Mouse (Mus musculus): ENCODE measurements around the gene Ramac.

Ramac gene

DNA sequence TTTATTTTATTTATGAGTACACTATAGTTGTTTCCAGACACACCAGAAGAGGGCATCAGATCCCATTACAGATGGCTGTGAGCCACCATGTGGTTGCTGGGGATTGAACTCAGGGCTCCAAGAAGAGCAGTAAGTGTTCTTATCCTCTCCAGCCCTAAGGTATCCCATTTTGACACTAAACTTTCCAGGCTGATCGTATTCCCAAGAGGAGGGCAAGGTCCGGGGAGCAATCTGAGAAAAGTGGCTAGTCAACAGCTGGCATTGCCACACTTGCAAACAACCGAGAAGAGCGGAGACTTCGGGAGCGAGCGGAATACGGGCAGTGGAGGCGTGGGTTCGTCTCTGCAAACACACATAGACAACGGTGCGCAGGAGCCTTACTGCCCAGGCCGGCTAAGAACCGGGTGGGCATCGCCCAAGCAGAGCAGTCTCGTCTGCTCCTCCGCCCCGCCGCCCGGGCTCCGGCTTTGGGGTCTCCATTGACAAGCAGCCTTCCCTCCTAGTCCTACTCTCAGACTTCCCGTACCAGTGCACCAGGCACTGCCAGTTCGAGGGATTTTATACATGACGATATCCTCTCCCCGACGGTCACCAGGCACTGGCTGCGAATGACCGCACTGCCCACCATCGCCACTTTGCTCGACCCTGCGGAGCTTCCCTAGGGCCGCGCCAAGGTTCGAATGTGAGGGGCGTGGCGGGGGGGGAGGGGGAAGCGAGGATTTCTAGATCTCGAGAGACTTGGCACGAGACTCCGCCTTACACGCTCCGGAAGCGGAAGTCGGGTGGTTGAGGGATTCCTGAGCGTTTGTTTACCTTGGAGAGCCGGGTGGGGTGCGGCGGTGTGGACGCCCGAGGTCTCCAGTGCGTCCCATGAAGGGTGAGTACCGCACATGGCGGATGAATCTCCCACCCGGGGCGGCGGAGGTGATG, at the start of gene Ramac:
Gene Ramac (plus strand): TSS at position 746 of the 930 bp plus-strand sequence.
- peak; percentile 96 for DNase-seq (ENCODE audit: low read depth, low spot score)

DNA sequence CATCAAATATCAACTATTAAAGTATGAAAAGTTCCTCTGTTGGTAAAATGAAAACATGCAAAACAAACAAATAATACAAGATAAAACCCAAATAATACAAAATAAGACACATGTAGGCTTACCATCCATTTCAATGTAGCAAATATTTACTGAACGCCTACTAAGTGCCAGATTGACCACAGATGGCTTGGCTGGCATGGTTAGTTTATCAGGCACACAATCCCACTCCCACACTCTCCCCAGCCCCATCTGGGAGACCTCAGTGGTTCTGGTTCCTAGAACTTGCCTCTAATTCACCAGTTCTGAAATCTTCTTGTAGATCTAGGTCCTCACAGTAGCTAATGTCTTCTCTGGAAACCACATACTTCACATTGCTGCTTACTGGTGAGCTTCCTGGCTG, 44.1 kb upstream of the Ramac start:
- DNase-seq (ENCODE audit: low read depth, low spot score), result no peak

DNA sequence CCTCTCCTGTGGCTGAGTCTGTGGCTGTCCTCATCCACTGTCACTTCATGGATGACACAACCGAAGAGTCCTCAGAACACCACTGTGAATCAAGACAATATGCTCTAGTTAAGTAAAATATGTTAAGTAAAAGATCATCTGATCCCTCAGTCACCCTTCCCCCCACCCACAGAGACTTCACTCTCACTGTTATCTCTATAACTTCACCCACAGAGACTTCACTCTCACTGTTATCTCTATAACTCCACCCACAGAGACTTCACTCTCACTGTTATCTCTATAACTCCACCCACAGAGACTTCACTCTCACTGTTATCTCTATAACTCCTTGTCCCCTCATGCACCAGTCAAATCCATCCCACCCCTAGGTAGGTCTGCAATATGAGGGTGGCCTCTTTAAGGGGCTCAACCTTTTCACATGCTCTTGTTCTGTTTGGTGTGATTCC, 43.5 kb upstream of the Ramac start:
- no peak for DNase-seq (ENCODE audit: low read depth, low spot score)

DNA sequence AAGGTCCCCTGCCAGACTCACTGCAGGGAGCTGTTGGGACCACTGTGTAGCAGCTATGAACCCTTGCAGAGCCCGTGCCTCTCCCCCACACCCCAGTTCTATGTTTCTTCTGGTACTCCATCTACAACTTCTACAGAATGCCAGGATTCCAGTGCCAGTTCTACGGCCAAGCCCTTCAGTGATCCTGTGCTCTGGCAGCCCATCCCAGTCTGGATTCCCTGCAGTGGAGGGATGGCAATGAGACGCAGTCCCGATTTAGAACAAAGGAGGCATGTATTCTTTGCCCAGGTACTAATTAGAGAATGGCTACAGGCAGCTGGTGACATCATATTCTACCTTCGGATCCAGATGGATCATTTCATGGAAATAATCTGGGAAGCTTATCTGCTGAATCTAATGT, 41.5 kb upstream of the Ramac start:
- peak; percentile 46 for DNase-seq (ENCODE audit: low read depth, low spot score)

DNA sequence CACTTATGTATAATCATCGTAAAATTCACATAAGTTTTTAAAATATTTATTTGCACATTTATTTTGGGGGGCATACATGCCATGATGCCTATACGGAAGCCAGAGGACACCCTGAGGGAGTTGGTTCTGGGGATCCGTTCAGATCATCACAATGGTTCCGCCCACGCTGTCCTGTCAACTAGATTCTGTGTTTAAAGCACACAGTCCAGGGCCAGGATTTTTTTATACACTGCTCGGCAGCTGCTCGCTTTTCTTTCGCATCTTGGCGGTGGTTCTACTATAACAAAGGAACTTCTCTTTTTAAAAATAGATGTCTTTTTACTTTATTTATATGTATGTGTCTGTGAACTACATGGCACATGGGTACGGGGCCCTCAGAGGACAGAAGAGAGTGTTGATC, 38.9 kb upstream of the Ramac start:
- DNase-seq (ENCODE audit: low read depth, low spot score), result peak; percentile 40

DNA sequence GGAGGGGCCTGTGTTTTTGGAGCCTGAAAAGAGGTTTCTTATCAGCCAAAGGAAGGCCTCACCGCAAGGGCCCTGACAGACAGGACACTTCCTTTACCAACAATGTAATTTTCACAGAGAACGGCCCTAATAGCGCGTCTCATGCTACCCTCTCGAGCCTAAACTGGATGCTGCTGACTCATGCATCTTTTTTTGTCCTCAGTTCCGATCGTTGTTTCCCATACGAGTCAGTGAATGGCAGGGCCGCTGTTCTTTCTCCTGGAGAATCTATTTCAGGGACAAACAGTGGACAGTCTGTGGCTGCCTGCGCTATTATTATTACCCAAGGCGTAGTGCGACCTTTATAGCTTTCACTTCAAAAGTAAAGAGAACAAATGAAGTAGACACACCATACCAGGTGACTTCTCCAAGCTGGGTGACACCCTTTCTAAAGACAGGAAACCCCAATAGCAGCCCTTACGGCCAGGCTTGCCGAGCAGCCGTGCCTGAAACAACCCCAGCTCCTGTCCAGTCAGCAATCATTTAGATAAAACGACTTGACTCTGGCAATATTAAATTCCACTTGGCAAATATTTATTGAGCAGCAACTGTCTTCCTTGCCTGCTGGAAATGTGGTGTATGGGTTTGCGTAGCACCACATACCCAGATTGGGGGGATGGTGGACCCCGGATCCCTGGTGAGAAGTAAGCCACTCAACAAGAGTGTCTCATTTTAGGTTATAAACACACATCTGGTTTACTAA, 36.6 kb upstream of the Ramac start:
- DNase-seq (ENCODE audit: low read depth, low spot score), result peak; percentile 78

DNA sequence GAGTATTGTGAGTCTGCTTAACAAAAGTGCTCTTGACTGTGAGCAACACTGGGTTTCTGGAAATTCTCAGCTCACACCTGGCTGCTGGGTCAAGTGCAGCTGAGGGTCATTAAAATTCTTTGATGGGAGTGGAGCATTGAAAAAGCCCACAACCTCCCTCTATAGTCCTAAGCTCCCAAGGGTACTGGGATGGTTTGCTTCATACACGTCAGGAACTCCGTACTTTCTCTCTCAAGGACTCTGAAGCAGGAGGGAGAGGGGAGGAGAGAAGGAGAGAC, 36.1 kb upstream of the Ramac start:
- DNase-seq (ENCODE audit: low read depth, low spot score), result no peak

DNA sequence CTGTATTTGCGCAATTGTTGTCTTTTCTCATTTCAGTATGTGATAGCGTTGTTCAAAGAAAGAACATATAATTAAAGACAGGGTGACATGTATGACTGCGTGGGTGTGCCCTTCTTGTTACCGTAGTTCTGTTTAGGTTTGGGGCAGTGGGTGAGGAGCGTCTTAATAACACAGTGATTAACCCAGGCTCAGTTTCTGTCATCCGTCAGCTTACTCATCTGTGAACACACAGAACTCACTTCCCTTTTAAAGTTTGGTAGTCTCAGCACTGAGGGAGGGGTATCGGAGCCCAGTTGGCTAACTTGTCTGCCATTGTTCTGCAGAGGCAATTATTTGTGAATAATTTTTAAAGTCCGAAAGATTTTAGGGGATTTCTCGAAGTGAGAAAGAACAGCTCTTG, 35.0 kb upstream of the Ramac start:
- no peak for DNase-seq (ENCODE audit: low read depth, low spot score)

DNA sequence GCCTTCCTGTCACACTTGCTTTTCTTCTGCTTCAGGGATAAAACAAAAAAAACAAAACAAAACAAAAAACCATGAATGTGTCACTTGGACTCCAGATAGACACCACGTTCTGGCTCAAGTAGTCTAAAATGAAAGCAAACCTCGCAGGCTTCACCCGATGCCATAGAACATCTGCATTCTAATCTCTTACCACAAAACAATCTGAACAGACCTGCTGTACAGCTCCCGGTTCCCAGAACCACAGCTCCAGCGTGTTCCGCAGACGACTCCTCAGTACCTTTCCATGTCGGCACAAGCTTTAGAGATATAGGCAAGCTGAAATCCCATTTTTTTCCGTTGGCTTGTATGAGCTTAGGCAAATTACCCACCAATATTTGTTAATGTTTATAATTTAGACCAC, 32.9 kb upstream of the Ramac start:
- no peak for DNase-seq (ENCODE audit: low read depth, low spot score)

DNA sequence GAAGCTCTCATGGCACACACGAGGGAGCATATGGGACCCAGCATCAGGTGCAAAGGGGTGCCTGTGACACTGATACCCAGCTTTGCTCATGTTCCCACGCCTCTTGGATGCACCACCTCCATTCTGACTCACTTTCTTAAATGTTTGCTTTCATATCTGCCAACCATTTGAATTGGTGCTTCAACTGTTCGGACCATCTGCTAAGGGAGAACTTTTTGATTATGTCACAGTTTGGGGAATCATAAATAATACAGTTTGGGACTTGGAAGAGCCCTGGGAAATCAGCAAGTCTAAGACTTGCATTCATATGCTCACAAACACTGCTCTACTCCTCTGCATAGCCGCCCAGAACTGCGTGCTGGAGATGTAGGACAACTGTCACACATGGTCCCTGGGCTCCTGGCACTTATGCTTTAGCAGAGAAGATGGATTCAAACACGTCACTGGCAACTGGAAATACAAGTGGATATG, 31.5 kb upstream of the Ramac start:
- peak; percentile 90 for DNase-seq (ENCODE audit: low read depth, low spot score)

DNA sequence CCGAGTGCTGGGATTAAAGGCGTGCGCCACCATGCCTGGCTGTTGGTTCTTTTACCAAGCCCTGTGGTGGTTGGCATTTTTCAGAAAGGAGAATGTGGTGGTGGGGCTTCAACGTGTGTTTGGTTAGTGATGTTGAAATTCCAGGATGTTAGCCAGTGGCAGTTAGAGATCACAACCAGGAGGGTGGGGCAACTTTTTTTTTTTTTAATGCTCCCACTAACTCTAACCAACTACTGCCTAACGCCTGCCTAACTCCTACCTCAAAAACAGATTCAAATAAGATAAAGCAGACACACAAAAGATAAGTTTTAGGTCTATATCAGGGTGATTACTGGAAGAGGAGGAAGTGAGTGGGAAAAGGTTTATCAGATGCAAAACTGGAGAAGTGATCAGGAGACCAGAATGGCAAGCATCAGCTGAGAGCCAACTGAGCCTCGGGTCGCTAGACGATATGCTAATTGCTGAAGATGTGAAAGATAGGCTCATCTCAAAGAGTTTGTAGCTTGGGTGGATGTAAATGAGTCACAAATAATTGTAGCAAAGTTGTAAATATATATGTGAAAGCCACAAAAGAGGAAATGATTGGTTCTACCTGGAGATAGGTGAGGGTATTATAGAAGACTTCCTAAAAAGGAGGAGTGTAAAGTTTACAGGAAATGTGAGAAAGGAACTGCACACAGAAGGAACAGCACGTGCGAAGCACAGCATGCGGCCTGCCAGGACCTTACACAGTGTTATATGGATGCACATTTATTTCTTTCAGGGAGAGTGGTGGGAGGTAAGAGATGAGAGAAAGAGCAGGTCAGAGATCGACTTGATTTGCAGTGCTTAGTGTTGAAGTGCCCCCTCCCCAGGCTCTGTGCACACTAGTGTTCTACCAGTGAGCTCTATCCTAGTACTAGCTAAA, 30.3 kb upstream of the Ramac start:
- no peak for DNase-seq (ENCODE audit: low read depth, low spot score)

DNA sequence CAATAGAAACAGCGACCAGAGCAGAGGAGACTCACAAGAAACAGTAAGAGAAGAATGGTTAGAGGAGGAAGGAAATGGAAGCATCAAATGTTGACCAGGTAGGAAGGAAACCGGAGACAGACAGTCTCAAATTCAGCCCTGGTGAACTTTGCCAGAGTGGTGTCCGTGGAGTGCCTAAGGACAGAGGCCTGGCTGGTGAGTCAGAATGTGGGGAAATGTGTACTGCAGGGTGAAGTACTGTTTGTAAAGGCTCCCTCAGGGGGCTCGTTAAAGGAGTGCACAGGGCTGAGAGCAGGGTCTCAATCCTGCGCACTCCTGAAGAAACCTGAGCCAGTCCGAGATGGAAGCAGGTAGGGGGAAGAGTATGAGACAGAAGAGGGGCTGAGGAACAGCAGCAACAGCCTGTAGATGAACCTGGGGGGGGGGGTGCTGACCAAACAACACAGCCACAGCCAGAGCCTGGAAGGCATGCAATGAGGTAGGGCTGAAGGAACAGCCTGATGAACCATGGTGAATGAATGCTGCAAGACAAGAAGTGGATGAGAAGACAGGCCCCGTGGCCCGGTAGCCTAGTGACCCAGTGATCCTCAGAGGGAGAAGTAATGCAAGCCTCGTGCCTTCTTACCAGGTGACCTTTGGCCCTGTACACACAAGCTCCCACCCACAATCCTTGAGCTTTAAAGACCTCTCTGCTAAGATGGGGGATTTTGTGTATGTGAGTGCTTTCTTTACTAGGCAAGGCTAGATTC, 27.3 kb upstream of the Ramac start:
- DNase-seq (ENCODE audit: low read depth, low spot score), result no peak

DNA sequence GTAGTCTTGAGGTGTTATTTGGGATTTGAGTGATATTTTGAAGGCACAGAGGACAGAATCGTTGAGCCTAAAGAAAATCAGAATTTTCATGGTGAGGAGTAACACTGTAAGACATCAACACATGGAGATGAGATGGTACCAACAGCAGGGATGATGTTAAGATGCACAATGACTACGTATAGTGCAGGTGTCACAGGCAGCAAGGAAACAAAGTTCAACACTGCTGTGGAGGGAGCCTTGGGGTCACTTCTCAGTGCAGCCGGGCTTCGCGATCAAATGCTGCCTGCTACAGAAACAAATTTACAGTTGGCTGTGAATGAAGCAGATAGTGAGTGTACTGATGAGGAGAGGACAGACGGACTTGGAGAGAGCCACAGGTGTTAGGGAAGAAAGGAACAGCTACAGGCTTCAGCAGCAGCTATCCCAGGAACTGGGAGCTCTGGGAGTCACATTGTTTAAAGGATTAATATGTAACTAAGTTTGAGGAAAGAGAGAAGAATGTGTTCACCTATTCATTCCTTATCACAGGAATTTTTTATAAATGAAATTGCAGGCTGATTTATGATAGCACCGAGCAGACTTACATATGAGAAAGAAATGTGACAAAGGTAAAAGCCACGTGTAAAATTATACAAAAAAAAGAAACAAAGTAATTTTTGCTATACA, 23.9 kb upstream of the Ramac start:
- no peak for DNase-seq (ENCODE audit: low read depth, low spot score)

DNA sequence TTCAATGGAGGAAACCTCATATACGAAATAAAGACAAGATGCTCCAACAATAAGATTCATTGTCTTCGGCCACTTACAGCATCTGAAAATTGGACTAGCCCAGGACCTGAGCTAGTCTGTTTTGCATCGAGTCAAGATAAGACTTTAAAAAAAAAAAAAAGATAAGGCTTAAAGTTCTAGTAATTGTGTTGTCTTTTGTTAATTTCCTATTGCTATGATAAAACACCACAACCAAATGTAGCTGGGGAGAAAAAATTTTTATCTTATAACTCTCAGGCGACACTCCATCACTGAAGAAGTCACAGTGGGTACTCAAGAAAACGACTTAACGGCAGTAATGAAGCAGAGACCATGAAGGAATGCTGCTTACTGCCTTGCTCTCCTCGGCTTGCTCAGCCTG, 22.7 kb upstream of the Ramac start:
- no peak for DNase-seq (ENCODE audit: low read depth, low spot score)

DNA sequence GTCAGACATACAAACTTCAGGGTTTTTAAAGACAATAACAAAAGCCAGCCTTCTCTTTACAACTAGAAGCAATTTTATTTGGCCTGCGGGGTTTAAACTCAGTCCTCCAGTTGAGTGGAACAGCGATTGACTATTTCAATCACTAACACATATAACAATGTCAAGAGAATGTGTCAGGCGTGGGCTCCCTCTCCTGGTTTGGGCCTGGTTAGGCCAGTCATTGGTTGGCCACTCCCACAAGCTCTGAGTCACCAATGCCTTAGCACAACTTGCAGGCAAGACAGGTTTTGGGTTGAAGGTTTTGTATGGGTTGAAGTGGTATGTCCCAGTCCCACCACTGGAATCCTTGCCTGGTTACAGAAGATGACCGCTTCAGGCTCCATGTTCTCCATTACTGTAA, 18.6 kb upstream of the Ramac start:
- peak; percentile 66 for DNase-seq (ENCODE audit: low read depth, low spot score)

DNA sequence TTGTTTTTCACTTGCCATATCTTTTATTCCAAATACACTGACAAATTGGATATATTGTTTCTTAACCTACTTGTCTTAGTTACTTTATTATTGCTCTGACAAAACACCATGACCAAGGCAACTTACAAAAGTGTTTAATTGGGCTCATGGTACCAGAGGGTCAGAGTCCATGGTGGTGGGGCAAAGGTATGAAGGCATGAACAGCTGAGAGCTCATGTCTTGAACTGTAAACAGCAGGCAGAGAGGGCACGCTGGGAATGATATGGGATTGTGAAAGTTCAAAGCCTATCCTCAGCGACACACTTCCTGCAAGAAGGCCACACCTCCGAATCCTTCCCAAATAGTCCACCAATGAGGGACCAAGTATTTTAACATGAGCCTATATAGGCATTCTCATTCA, 14.8 kb upstream of the Ramac start:
- DNase-seq (ENCODE audit: low read depth, low spot score), result no peak

DNA sequence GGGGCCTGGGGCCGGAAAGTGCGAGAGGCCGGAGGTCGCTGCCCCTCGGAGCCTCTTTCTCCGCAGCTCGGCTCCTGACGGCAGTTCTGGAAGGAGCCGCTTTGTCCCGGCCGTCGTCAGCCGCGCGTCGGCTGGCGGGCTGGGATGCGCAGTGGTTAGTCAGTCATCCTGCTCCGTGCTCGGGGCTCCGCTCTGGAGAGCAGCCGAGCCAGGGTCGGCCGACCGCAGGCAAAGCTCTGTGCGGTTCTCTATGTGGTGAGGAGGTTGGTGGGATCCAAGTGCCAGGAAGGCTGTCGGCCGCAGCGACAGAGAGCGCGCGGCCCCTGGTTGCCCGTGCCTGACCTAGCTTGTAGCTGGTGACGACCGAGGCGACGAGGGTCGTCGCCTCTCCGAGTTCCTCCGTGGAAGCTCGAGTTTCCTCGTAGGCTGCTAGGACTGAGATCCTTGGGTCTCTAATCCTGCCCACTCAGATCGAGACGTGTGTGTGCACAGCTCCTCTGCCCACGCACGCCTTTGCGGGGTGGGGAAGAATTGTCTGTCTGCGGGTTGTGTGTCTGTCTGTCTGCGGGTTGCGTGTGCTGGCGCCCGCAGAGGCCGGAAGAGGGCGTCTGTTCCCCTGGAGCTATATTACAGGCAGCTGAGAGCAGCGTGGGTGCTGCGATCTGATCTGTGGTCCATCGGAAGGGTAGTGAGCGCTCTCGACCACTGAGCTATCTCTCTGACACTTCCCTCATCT, 553 bp downstream of the Ramac start:
- peak; percentile 44 for DNase-seq (ENCODE audit: low read depth, low spot score)

DNA sequence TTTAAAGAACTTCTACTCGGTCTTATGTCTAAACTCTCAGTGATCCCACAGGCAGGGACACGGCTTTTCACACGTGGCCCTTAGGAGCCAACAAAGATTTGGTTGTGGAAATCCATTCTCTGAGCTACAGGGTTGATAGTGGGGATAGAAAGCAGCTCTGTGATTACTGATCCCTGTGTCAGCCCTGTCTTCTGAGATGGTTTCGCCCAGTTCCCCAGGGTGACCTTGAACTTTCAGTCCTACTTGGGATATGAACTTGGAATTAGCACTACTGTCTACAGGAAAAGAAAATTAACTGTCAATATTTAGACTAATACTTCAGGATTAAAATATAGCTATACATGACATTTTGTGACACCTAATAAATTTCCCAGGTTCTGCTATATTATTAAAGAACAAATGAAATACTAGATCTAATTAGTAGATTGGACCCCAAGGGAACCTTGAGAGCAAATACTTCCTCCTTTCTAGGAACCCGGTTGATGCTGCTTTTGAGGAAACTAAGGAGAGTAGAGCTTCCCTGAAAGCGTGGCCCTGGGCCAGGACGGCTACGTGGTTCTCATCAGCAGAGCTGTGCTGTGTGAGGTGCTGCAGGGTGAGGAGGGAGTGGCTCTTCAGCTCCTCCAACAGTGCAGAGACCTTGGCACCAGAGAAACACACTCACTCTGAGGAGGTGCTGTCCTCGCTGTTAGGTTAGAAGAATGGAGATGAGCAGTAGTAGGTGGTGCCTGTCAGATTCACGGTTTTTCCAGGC, 10.2 kb downstream of the Ramac start:
- DNase-seq (ENCODE audit: low read depth, low spot score), result peak; percentile 67

DNA sequence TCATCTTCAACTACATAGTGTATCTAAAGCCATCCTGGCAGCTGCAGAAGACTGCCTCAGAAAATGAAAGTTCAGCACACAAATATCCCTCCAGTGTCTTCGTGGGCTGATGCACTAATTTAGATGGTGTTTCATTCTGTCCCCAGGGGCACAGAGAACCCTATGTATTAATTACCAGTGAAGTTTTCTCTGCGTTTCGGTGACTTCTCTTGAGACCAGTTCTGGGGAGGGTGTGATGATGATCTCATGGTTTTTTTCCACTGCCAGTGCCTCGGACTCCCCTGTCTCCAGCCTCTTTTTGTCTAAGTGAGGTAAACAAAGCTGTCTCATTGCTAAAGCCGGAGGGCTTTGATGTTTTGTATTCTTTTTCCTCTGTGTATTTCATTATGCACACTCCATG, 12.6 kb downstream of the Ramac start:
- DNase-seq (ENCODE audit: low read depth, low spot score), result peak; percentile 59

All from brain, adult 2 months (tissue).